Mouse (Mus musculus) kidney, adult 11 months (tissue): ENCODE results near the gene Slc16a11.
A peak's percentile ranks its signal among the peaks of the same experiment; 100 is the strongest.
"Not testable (repeated sequence)": the region's sequence is repeated elsewhere in the genome, so short reads cannot be mapped to it uniquely, and the experiment has no call there.

ENCODE experiments used
- DNase-seq: peaks from one replicate; pipeline ENCODE4 v3.0.0; 2022

The Slc16a11 gene

GRCm38 (mm10) chr11:70212423-70212822, at the start of gene Slc16a11:
Gene Slc16a11, plus strand, starts transcription at chr11:70212752.
- DNase-seq = no peak

- no peak for DNase-seq
These were observed 46.3 kb upstream of the Slc16a11 start for GRCm38 (mm10) chr11:70165972-70166921.

- DNase-seq = no peak
These were observed 44.4 kb upstream of the Slc16a11 start for GRCm38 (mm10) chr11:70168136-70168535.

- DNase-seq = not testable (repeated sequence)
These were observed 43.1 kb upstream of the Slc16a11 start for GRCm38 (mm10) chr11:70169471-70169870.

- no peak for DNase-seq
These were observed 42.3 kb upstream of the Slc16a11 start for GRCm38 (mm10) chr11:70170291-70170690.

GRCm38 (mm10) chr11:70171181-70171580, 41.4 kb upstream of the Slc16a11 start:
- peak; percentile 86 for DNase-seq

- DNase-seq = no peak
These were observed 40.7 kb upstream of the Slc16a11 start for GRCm38 (mm10) chr11:70171847-70172246.

GRCm38 (mm10) chr11:70172298-70172697, 40.3 kb upstream of the Slc16a11 start:
- no peak for DNase-seq

- DNase-seq = peak; percentile 84
These were observed 38.1 kb upstream of the Slc16a11 start for GRCm38 (mm10) chr11:70174491-70174890.

- DNase-seq = no peak
These were observed 34.9 kb upstream of the Slc16a11 start for GRCm38 (mm10) chr11:70177647-70178046.

GRCm38 (mm10) chr11:70178311-70178710, 34.2 kb upstream of the Slc16a11 start:
- DNase-seq = no peak

- DNase-seq = no peak
These were observed 33.8 kb upstream of the Slc16a11 start for GRCm38 (mm10) chr11:70178756-70179155.

GRCm38 (mm10) chr11:70179401-70179800, 33.2 kb upstream of the Slc16a11 start:
- DNase-seq = no peak

- no peak for DNase-seq
These were observed 32.1 kb upstream of the Slc16a11 start for GRCm38 (mm10) chr11:70180496-70180895.

GRCm38 (mm10) chr11:70185120-70185519, 27.4 kb upstream of the Slc16a11 start:
- DNase-seq = no peak

- DNase-seq = no peak
These were observed 23.0 kb upstream of the Slc16a11 start for GRCm38 (mm10) chr11:70189319-70190134.

- no peak for DNase-seq
These were observed 21.4 kb upstream of the Slc16a11 start for GRCm38 (mm10) chr11:70191188-70191587.

- no peak for DNase-seq
These were observed 20.4 kb upstream of the Slc16a11 start for GRCm38 (mm10) chr11:70192157-70192556.

GRCm38 (mm10) chr11:70193354-70194285, 18.9 kb upstream of the Slc16a11 start:
- peak; percentile 42 for DNase-seq

GRCm38 (mm10) chr11:70198332-70198731, 14.2 kb upstream of the Slc16a11 start:
- DNase-seq = no peak

- DNase-seq = no peak
These were observed 13.4 kb upstream of the Slc16a11 start for GRCm38 (mm10) chr11:70199107-70199506.

- DNase-seq = no peak
These were observed 12.4 kb upstream of the Slc16a11 start for GRCm38 (mm10) chr11:70200036-70200608.
